Mouse (Mus musculus): ENCODE results near the gene Ksr2. TPM values are rescaled to one million over a fixed set of nuclear protein-coding genes. Genes with fewer than 3 reads are reported as not detected.
"Not testable (repeated sequence)": the region's sequence is repeated elsewhere in the genome, so short reads cannot be mapped to it uniquely, and the experiment has no call there.

The Ksr2 gene
- total RNA-seq, 2 experiments from 2014 or later: 31.3 to 32.5 TPM

- no peak for DNase-seq (ENCODE audit: extremely low spot score in 1 of 2, low spot score in 2 of 2)
- intact Hi-C loops (cut with DNase I): no loop called here
These were observed 152.4 kb downstream of the Ksr2 start for GRCm38 (mm10) chr5:117566051-117566665.

- intact Hi-C loops (cut with DNase I): no loop called here
- no peak for DNase-seq (ENCODE audit: extremely low spot score in 1 of 2, low spot score in 2 of 2)
These were observed 155.5 kb downstream of the Ksr2 start for GRCm38 (mm10) chr5:117569190-117569795.

GRCm38 (mm10) chr5:117572428-117572827 lies 158.6 kb downstream of the Ksr2 start:
- intact Hi-C loops (cut with DNase I): no loop called here
- no peak for DNase-seq (ENCODE audit: extremely low spot score in 1 of 2, low spot score in 2 of 2)

GRCm38 (mm10) chr5:117574894-117575293 lies 161.1 kb downstream of the Ksr2 start:
- peak in 1 of 2 experiments; percentile 9 for DNase-seq (ENCODE audit: extremely low spot score in 1 of 2, low spot score in 2 of 2)
- intact Hi-C loops (cut with DNase I): no loop called here

GRCm38 (mm10) chr5:117577598-117577997 lies 163.8 kb downstream of the Ksr2 start:
- no peak for DNase-seq (ENCODE audit: extremely low spot score in 1 of 2, low spot score in 2 of 2)
- intact Hi-C loops (cut with DNase I): no loop called here

- intact Hi-C loops (cut with DNase I): no loop called here
- no peak for DNase-seq (ENCODE audit: extremely low spot score in 1 of 2, low spot score in 2 of 2)
These were observed 167.9 kb downstream of the Ksr2 start for GRCm38 (mm10) chr5:117581711-117582110.

GRCm38 (mm10) chr5:117584428-117584827 lies 170.6 kb downstream of the Ksr2 start:
- DNase-seq (ENCODE audit: extremely low spot score in 1 of 2, low spot score in 2 of 2): no peak
- intact Hi-C loops (cut with DNase I): no loop called here

GRCm38 (mm10) chr5:117589266-117589665 lies 175.5 kb downstream of the Ksr2 start:
- intact Hi-C loops (cut with DNase I): no loop called here

GRCm38 (mm10) chr5:117593273-117593672 lies 179.5 kb downstream of the Ksr2 start:
- intact Hi-C loops (cut with DNase I): no loop called here
- no peak for DNase-seq (ENCODE audit: extremely low spot score in 1 of 2, low spot score in 2 of 2)

More at GRCm38 (mm10) chr5:117589266-117589665, 175.5 kb downstream of the Ksr2 start:
- no peak for DNase-seq (ENCODE audit: extremely low spot score in 1 of 2, low spot score in 2 of 2)

GRCm38 (mm10) chr5:117596803-117597202 lies 183.0 kb downstream of the Ksr2 start:
- intact Hi-C loops (cut with DNase I): no loop called here
- DNase-seq (ENCODE audit: extremely low spot score in 1 of 2, low spot score in 2 of 2): no peak

GRCm38 (mm10) chr5:117602026-117602425 lies 188.2 kb downstream of the Ksr2 start:
- no peak for DNase-seq (ENCODE audit: extremely low spot score in 1 of 2, low spot score in 2 of 2)
- intact Hi-C loops (cut with DNase I): loop anchor here (10.0 kb wide), 1 partner anchor 87 kb away; no protein-coding TSS in a partner anchor

GRCm38 (mm10) chr5:117607761-117608309 lies 194.0 kb downstream of the Ksr2 start:
- intact Hi-C loops (cut with DNase I): loop anchor here (5.0 to 10.0 kb wide), 2 partner anchors 93 to 334 kb away; no protein-coding TSS in a partner anchor
- DNase-seq (ENCODE audit: extremely low spot score in 1 of 2, low spot score in 2 of 2): peak in 1 of 2 experiments; percentile 43

GRCm38 (mm10) chr5:117614331-117615024 lies 200.7 kb downstream of the Ksr2 start:
- intact Hi-C loops (cut with DNase I): loop anchor here (5.0 kb wide), 1 partner anchor 223 kb away; no protein-coding TSS in a partner anchor
- DNase-seq (ENCODE audit: extremely low spot score in 1 of 2, low spot score in 2 of 2): peak; percentile 29 to 79

GRCm38 (mm10) chr5:117620292-117620691 lies 206.5 kb downstream of the Ksr2 start:
- no peak for DNase-seq (ENCODE audit: extremely low spot score in 1 of 2, low spot score in 2 of 2)
- intact Hi-C loops (cut with DNase I): no loop called here

GRCm38 (mm10) chr5:117622221-117622620 lies 208.4 kb downstream of the Ksr2 start:
- DNase-seq (ENCODE audit: extremely low spot score in 1 of 2, low spot score in 2 of 2): no peak

GRCm38 (mm10) chr5:117623206-117623605 lies 209.4 kb downstream of the Ksr2 start:
- intact Hi-C loops (cut with DNase I); DNase-seq (ENCODE audit: extremely low spot score in 1 of 2, low spot score in 2 of 2): not testable (repeated sequence)

More at GRCm38 (mm10) chr5:117622221-117622620, 208.4 kb downstream of the Ksr2 start:
- intact Hi-C loops (cut with DNase I): no loop called here

GRCm38 (mm10) chr5:117626907-117627306 lies 213.1 kb downstream of the Ksr2 start:
- intact Hi-C loops (cut with DNase I): no loop called here
- no peak for DNase-seq (ENCODE audit: extremely low spot score in 1 of 2, low spot score in 2 of 2)

- peak; percentile 58 to 79 for DNase-seq (ENCODE audit: extremely low spot score in 1 of 2, low spot score in 2 of 2)
- intact Hi-C loops (cut with DNase I): no loop called here
These were observed 214.6 kb downstream of the Ksr2 start for GRCm38 (mm10) chr5:117628351-117628750.

- DNase-seq (ENCODE audit: extremely low spot score in 1 of 2, low spot score in 2 of 2): no peak
- intact Hi-C loops (cut with DNase I): no loop called here
These were observed 215.8 kb downstream of the Ksr2 start for GRCm38 (mm10) chr5:117629570-117629969.
